8 mouse cellular contexts compared by ENCODE assay signal in the genomic region with DNA sequence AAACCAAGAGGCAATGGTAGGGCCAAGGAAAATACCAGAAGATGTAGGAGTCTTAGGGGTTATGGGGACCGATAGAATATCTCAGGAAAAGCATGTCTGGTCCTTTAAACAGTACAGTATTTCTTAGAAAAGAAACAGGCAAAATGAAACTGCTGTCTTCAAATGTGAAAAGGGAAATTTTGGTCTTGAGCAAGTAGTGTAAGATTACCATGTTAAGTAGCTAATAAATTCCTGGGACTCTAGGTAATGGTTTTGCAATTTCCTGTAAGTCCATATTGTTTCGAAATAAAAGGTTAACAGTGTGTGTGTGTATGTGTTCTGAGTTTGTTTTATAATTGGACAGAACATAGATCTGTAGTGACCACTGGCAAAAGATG. TPM values are rescaled to one million over a fixed set of nuclear protein-coding genes. Genes with fewer than 3 reads are reported as not detected.
DNase-seq lines count a peak whose midpoint lies in the region; ATAC-seq lines count a peak whose summit lies in the region.

No protein-coding gene starts in this region.

- peak overlapping the region; percentile 56 for H3K4me2 ChIP-seq in intestine, embryonic 16.5 days (ENCODE audit: low read depth, low read length)
- peak overlapping the region; percentile 58 for H3K4me2 ChIP-seq in neural tube, embryonic 13.5 days

- peak overlapping the region; percentile 80 for H3K9ac ChIP-seq in intestine, embryonic 16.5 days (ENCODE audit: low read depth, low read length)
- H3K9ac ChIP-seq in neural tube, embryonic 13.5 days: peak overlapping the region; percentile 90

- no peaks in the 10 kb centered on the region for H3K9me3 ChIP-seq in intestine, embryonic 16.5 days (ENCODE audit: control insufficient read depth, low read length)
- H3K9me3 ChIP-seq in neural tube, embryonic 13.5 days: no peaks in the 10 kb centered on the region

- peak overlapping the region; percentile 86 for H3K27ac ChIP-seq in intestine, embryonic 16.5 days (ENCODE audit: low read length)
- peak overlapping the region; percentile 96 for H3K27ac ChIP-seq in neural tube, embryonic 13.5 days (replicated peaks)

- H3K4me3 ChIP-seq in intestine, embryonic 16.5 days (ENCODE audit: low read length): peak overlapping the region; percentile 62
- H3K4me3 ChIP-seq in neural tube, embryonic 13.5 days: peak overlapping the region; percentile 65

- peak; percentile 40 for DNase-seq in lung, postnatal 25 days (ENCODE audit: low spot score)
- DNase-seq in lung, postnatal 10 days: no peak
- DNase-seq in adrenal gland, adult (ENCODE audit: inconsistent age in 2 of 2, low spot score in 1 of 2): no peak
- no peak for DNase-seq in cerebellum, adult 9-10 months
- DNase-seq in testis, postnatal 14 days (ENCODE audit: low spot score): no peak

- H3K36me3 ChIP-seq in intestine, embryonic 16.5 days (ENCODE audit: control insufficient read depth, insufficient read depth, low read length): no peaks in the 10 kb centered on the region
- no peaks in the 10 kb centered on the region for H3K36me3 ChIP-seq in neural tube, embryonic 13.5 days

- 61% methylated on average over 2 of the region's 2 CpGs for WGBS in intestine, embryonic 16.5 days
- WGBS in neural tube, embryonic 13.5 days: 77% methylated on average over 2 of the region's 2 CpGs

- H3K4me1 ChIP-seq in intestine, embryonic 16.5 days (ENCODE audit: control insufficient read depth, insufficient read depth, low read length): peaks cover 3% of the 10 kb centered on the region; the same call in 1 of the 2 replicates
- peaks cover 9% of the 10 kb centered on the region; the same call in 1 of the 2 replicates for H3K4me1 ChIP-seq in neural tube, embryonic 13.5 days (replicated peaks)

- H3K27me3 ChIP-seq in intestine, embryonic 16.5 days (replicated peaks; ENCODE audit: control insufficient read depth, insufficient read depth, low read length): no peaks in the 10 kb centered on the region
- no peaks in the 10 kb centered on the region for H3K27me3 ChIP-seq in neural tube, embryonic 13.5 days

- ATAC-seq in erythroblast, adult 5-6 weeks (replicated peaks; ENCODE audit: low FRiP score, poor library complexity, severe bottlenecking): peak; percentile 24; the same call in 1 of the 2 replicates
- peak; percentile 22 for ATAC-seq in intestine, embryonic 16.5 days
- peak; percentile 14; the same call in 1 of the 2 replicates for ATAC-seq in neural tube, embryonic 13.5 days (ENCODE audit: low read depth)

RNA-seq across cellular contexts. Expression of gene Atg10, which starts 0.7 kb away (rescaled TPM):
- total RNA-seq in erythroblast, adult 5-6 weeks (2015; ENCODE audit: low replicate concordance): 0.38 and 2.3 TPM in 2 replicates
- 1.5 and 3.5 TPM in 2 replicates for total RNA-seq in erythroblast, adult 5-6 weeks (2017; ENCODE audit: low replicate concordance)
- 16.8 and 17.4 TPM in 2 replicates for polyA plus RNA-seq in intestine, embryonic 16.5 days (2015; fragmentation: Nextera tagmentation; extraction: Ambion mirVana)
- polyA plus RNA-seq in neural tube, embryonic 13.5 days (2015; fragmentation: Nextera tagmentation; extraction: Ambion mirVana): 21.5 and 23.7 TPM in 2 replicates
